Mouse (Mus musculus): ENCODE results near the gene Tmprss4.

The Tmprss4 gene

GRCm38 (mm10) chr9:45197549-45197948 is 6.3 kb downstream of the Tmprss4 start:
- peak; percentile 67 for DNase-seq (ENCODE audit: low read depth, low spot score)

DNA sequence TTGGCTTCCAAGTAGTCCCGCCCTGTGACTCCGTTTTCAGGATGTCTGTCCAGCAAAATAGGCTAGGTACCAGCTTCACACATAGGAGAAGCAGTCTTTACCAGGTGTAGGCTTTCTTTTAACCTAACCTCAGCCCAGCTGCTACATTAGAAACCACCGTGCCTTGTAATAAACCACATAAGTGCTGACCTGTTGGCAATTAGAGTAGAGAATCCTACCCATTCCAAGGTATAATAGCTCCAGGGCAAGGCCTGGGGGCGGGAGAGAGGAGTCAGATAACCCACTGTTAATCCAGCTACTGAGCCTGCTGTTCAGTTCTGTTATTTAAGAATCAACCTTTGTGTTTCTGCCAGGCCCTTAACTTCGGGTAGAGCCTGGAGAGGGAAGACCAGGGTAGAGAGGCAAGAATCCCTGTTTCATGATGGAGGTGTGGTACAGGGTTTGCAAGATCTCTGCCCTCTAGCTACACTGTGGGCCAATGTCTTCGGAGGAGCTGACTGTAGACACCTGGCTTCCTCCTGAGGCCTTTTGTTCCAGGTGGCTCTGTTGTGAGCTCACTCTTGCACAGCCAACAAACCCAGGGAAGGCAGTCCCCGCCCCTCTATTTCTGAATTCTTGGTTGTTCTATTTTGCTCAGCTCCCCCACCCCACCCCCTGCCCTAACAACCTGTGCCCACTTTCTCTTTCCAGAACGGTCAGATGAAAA is 7.6 kb downstream of the Tmprss4 start:
- no peak for DNase-seq (ENCODE audit: low read depth, low spot score)

GRCm38 (mm10) chr9:45195468-45195867 is 8.4 kb downstream of the Tmprss4 start:
- no peak for DNase-seq (ENCODE audit: low read depth, low spot score)

DNA sequence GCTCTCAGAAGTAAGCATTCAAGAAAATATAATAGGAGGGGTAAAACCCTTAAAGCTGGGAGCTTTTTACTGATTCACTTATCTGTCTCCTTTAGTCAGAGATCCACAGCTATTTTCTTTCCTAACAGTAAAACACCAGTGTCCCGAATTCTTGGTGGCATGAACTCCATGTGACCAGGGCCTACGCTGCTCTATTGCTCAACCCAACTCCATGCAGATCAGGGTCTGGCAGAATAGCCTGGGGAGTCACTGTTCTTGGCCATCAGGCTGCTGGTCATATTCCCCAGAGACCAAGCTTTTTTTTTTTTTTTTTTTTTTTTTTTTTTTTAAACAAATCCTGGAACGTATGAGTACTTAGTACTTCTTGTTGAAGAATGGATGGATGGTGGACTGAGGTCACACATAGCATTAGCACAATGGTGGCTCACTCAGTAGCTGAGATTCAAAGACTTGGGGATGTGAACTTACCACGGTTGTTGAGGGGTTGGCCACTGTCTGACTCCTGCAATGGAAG is 14.2 kb downstream of the Tmprss4 start:
- no peak for DNase-seq (ENCODE audit: low read depth, low spot score)

- DNase-seq (ENCODE audit: low read depth, low spot score) = peak; percentile 45
Observed at GRCm38 (mm10) chr9:45188570-45189563, 15.0 kb downstream of the Tmprss4 start.

DNA sequence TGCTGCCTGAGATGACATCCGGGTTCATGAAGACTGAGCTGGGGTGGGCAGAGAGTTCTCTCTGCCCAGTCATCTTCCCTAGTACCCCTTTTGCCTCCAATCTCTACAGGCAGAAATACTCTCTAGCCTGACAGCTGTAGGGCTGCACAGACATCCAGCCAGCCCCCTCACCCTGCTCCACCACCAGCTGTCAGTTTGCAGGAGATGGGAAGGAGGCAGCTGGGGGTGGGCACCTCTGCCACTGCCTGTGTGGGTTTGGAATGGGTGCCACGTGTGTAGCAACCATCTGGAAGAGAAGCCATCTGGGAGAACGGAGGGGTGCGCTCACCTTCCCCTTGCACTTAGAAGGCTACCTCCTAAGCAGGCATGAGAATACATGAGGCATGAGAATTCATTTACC is 18.6 kb downstream of the Tmprss4 start:
- DNase-seq (ENCODE audit: low read depth, low spot score) = peak; percentile 90

DNA sequence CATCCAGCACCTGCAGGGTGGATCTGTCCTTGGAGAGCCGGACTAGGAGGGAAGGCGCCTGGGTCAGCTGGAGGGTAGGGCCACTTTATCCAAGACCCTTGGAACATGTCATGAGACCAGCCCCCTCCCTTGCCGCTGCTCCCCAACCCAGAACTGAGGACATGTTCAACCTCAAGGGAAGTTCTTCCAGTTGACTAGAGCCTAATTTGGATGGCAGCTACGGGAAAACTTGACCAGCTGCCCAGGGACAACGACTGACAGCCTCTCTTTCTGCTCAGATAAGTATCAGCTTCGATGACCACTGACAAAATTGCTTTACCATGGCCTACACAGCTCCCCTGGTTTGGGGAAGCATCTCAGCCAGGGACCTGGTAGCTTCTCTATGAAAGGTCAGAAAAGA is 20.6 kb downstream of the Tmprss4 start:
- DNase-seq (ENCODE audit: low read depth, low spot score) = no peak

DNA sequence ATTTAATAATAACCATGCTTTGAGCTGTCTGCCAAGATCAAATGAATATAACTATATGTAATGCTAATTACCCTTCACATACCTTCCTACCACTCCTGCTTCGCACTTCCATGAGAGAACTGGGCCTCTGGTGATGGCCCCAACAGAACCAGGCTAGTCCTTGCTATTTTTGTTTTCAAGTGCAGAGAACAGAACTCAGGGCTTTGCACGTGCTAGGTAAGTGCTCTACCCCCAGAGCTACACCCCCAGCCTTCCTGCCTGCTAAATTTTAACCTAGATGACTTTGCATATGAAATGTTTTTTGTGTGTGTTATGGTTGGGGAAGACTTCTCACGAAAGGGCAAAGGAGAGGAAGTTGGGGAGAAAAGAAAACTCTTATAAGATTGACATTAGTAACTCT is 21.4 kb downstream of the Tmprss4 start:
- peak; percentile 56 for DNase-seq (ENCODE audit: low read depth, low spot score)

DNA sequence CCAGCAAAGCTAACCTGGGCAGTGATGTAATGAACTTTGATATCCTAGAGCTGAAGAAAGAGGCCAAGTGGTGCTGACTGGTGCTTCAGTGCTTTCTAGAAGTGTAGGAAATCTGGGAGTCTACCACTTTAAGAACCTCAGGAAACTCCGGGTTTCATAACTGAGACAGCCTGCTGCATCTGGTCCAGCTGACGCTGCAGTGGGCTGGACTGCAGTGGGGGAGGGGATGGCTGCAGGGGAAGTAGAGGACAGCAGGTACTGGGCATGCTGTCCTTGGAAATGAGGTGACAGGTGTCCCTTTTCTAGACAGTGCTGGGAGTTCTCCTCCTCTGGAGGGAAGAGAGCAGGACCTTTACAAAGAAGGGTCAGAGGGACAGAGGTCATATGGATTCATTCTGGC is 22.1 kb downstream of the Tmprss4 start, which contains the start of gene BC049352:
Gene BC049352, plus strand, starts transcription at position 238 of the 400 bp plus-strand sequence.
- peak; percentile 71 for DNase-seq (ENCODE audit: low read depth, low spot score)

GRCm38 (mm10) chr9:45179282-45179681 is 24.6 kb downstream of the Tmprss4 start:
- DNase-seq (ENCODE audit: low read depth, low spot score) = no peak

DNA sequence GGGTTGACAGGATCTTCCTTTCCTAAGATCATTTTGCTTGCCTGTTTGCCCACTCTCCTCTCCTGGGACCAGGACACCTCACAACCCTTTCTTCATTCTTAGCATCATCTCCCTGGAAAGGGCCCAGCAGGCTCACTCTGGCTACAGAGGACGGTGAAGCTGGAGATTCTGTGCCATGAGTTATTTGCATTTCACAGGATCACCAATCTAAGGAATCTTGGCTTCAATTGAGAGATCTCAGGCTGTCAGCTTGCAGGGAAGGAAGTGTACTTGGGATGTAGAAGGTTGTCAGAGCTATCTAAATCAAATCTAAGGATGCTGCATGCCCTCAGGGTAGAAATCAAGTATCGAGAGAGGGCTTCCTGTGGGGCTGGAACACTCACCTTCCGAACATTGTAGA is 30.4 kb downstream of the Tmprss4 start:
- peak; percentile 58 for DNase-seq (ENCODE audit: low read depth, low spot score)

DNA sequence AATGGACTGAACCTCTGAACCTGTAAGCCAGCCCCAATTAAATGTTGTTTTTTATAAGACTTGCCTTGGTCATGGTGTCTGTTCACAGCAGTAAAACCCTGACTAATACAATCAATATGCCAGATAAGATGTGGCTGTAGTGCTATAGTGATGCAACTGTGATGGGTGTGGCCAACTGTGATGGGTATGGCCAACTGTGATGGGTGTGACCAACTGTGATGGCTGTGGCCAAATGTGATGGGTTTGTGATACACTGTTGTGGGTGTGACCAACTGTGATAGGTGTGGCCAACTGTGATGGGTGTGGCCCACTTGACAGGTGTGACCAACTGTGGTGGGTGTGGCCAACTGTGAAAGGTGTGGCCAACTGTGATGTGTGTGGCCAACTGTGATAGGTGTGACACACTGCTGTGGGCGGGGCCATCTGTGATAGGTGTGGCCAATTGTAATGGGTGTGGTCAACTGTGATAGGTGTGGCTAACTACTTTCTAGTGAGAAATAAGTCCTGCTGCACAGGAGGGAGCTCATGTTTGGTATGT is 32.8 kb downstream of the Tmprss4 start:
- DNase-seq (ENCODE audit: low read depth, low spot score) = no peak

- peak; percentile 77 for DNase-seq (ENCODE audit: low read depth, low spot score)
Observed at GRCm38 (mm10) chr9:45170150-45170549, 33.7 kb downstream of the Tmprss4 start.

DNA sequence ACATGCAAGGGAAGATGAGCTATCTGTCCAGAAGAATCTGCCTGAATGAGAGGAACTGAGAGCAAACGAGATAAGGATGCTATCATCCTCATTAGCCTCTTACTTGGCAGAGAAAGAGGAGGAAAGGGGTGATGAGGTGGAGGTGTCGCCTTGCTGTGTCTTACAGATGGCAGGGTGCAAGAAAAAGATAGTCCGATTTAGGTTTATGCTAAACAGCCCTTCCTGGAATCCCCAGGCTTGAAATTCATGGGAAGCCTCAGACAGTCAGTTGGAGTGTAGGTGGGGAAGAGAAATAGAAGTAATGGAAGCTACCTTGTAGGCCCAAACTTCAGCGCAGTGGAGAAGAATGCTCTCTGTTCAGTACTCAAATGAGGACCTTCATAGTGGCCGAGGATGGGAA is 36.0 kb downstream of the Tmprss4 start:
- peak; percentile 70 for DNase-seq (ENCODE audit: low read depth, low spot score)

DNA sequence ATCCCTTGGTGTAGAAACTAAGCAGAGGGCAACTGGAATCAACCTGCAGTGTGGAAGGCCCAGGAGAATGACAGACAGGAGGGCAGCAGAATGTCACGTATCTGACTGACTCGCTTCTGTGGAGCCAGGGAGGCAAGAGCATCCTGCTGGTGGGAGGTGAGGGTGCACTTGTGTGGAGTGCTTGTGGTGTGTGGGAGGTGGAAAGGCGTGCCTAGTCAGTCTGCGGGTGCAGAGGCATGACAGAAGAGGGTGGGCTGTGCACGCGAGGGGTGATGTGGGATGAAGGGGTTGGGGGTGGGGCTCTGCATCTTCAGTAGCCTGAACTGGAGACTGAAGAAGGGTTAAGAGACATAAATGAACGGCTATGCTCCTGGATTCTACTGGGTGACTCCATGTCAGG is 50.5 kb downstream of the Tmprss4 start:
- DNase-seq (ENCODE audit: low read depth, low spot score) = peak; percentile 49

- DNase-seq (ENCODE audit: low read depth, low spot score) = no peak
Observed at GRCm38 (mm10) chr9:45150933-45151332, 53.0 kb downstream of the Tmprss4 start.

DNA sequence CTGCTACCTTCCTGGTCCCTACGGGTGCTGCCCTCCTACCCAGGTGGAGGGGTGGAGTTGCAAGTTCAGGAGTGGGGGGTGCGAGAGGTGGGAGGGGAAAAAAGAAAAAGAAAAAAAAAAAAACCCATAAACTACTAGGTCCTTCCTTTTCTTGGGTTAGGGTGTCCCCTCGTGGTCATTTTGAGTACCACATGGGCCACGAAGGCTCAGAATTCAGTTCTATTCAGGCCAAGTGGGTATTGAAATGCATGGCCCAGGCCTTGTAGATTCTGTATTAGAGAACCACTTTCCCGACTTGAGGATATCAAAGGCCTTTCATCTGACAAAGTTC is 57.7 kb downstream of the Tmprss4 start:
- DNase-seq (ENCODE audit: low read depth, low spot score) = peak; percentile 81

DNA sequence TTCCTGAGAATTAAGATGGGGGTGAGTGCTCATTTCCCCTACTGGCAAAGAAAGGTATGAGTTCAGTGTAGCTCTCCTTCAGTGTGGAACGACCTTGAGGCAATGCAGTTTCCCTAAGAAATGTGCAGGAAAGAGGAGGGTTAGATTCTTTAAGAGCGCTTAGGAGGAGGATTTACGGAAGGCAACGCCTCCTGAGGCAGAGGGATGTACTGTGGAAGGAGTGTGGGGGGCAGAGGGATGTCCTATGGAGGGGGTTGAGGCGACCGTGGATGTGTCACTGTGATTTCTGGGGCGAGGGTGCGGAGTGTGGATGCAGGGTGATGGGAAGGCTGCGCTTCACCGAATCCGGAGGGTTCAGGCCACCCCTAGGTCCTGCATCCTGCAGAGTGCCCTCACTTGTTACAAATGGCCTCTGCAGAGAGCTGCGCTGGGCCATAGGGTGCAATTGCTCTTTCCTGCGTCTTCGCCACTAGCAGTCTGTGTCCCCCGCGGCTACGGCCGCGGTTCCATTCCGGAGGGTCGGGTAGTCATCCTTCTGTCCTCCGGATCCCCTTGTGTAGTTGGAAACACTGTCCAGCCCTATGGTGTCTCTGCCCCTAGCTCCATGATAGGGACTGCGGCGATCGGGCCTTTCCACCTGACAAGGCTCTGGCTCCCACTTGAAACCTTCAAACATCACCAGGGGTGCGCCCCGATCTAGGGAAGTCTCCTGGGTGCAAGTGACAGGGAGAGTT is 58.2 kb downstream of the Tmprss4 start:
- peak; percentile 77 for DNase-seq (ENCODE audit: low read depth, low spot score)

- DNase-seq (ENCODE audit: low read depth, low spot score) = no peak
Observed at GRCm38 (mm10) chr9:45142686-45143085, 61.2 kb downstream of the Tmprss4 start.

GRCm38 (mm10) chr9:45140945-45141344 is 62.9 kb downstream of the Tmprss4 start:
- DNase-seq (ENCODE audit: low read depth, low spot score) = peak; percentile 41

DNA sequence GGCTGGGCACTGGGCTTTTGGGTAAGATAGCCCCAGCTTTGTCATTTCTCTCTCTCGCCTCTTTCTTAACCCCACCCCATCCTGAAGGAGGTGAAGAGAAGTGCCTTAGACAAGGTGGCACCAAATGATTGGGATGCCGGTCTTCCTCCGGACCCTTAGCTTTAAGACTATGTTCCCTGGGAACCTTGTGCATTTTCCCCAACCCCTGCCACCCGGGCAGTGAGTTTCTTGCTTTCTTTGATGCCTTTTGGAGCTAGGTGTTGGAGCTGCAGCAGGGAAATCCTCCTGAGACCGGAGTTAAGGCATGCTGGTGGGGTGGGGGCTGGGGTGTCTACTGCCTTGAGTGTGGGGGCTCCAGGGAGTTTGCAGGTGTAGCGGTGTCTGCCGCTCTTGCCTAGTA is 64.8 kb downstream of the Tmprss4 start:
- no peak for DNase-seq (ENCODE audit: low read depth, low spot score)

Measured in brain, adult 2 months (tissue).